Mouse (Mus musculus) limb, embryonic 14.5 days (tissue): Measurements from ENCODE around the gene Hint1. TPM values are rescaled to one million over a fixed set of nuclear protein-coding genes. Genes with fewer than 3 reads are reported as not detected.

ENCODE experiments used
- ATAC-seq: fragments of 200-750 bp; cut with Nextera tagmentation; 2 replicates; pipeline ENCODE4 v1.8.0; 2017; ENCODE audit warnings: low read depth, moderate number of reproducible peaks, moderate TSS enrichment; ENCODE audit not compliant: low FRiP score
- DNase-seq: peaks from one replicate; pipeline ENCODE4 v3.0.0-alpha.2; 2015; ENCODE audit warnings: low spot score
- H3K27ac ChIP-seq: fragments of 300-500 bp; sonication (generic); replicated peaks from 2 replicates; pipeline ENCODE4 v1.5.1; 2014; ENCODE audit warnings: low read depth, mild to moderate bottlenecking, low read length, moderate library complexity, mixed read lengths
- H3K27me3 ChIP-seq: fragments of 300-500 bp; sonication (generic); 2 replicates; pipeline ENCODE4 v1.6.1; 2014; ENCODE audit warnings: low read length, mixed read lengths; ENCODE audit not compliant: control insufficient read depth, insufficient read depth
- H3K36me3 ChIP-seq: fragments of 300-500 bp; sonication (generic); 2 replicates; pipeline ENCODE4 v1.6.1; 2014; ENCODE audit warnings: mild to moderate bottlenecking, low read length, moderate library complexity, mixed read lengths; ENCODE audit not compliant: control insufficient read depth, insufficient read depth
- H3K4me1 ChIP-seq: fragments of 300-500 bp; sonication (generic); 2 replicates; pipeline ENCODE4 v1.6.1; 2014; ENCODE audit warnings: antibody characterized with exemption, low read length, mixed read lengths; ENCODE audit not compliant: control insufficient read depth, insufficient read depth
- H3K4me2 ChIP-seq: fragments of 300-500 bp; sonication (generic); replicated peaks from 2 replicates; pipeline ENCODE4 v1.6.1; 2014; ENCODE audit warnings: low read depth, mild to moderate bottlenecking, low read length, moderate library complexity; ENCODE audit not compliant: severe bottlenecking
- H3K4me3 ChIP-seq: fragments of 300-500 bp; sonication (generic); replicated peaks from 2 replicates; pipeline ENCODE4 v1.5.1; 2014; ENCODE audit warnings: low read length
- H3K9ac ChIP-seq: fragments of 300-500 bp; sonication (generic); 2 replicates; pipeline ENCODE4 v1.6.1; 2014; ENCODE audit warnings: mild to moderate bottlenecking, low read depth, low read length, moderate library complexity; ENCODE audit not compliant: severe bottlenecking
- H3K9me3 ChIP-seq: fragments of 300-500 bp; sonication (generic); 2 replicates; pipeline ENCODE4 v1.6.1; 2016; ENCODE audit warnings: low read length; ENCODE audit not compliant: control insufficient read depth
- POLR2A ChIP-seq: fragments of 200-500 bp; IDR thresholded peaks from 2 replicates; pipeline ENCODE4 v1.8.0; 2012; ENCODE audit warnings: inconsistent platforms, mild to moderate bottlenecking, moderate library complexity, borderline replicate concordance; ENCODE audit not compliant: insufficient read depth, insufficient read length; ENCODE audit errors: extremely low read depth
- WGBS: fragments of 180-500 bp; shearing (Covaris S2); extraction: QIAGEN DNeasy Blood & Tissue Kit; methylation state at CpG from one replicate; pipeline ENCODE4 v1.1.7; 2014; 5-methylcytosine and 5-hydroxymethylcytosine counted together
- polyA plus RNA-seq, 2 experiments: library from polyadenylated mRNA; depleted of rRNA in 1 of 2; stranded (reverse) in 1 of 2; unstranded in 1 of 2; fragments of >200 nt; fragmentation: Nextera tagmentation in 1 of 2; extraction: Ambion mirVana in 1 of 2; gene quantifications; 2 replicates each; pipeline versions ENCODE4 v1.2.1 to v1.2.3; 2012 to 2014

Gene Hint1
- polyA plus RNA-seq, 2 experiments: 602 to 618 TPM

GRCm38 (mm10) chr11:54871831-54872537 lies 5.8 kb downstream of the Hint1 start:
- no peak overlapping the region for H3K4me3 ChIP-seq
- peaks cover 51% of the 10 kb centered on the region for H3K36me3 ChIP-seq
- H3K4me1 ChIP-seq: peaks cover 12% of the 10 kb centered on the region
- no peak overlapping the region for H3K9ac ChIP-seq
- DNase-seq (no peak), ATAC-seq (no peak)
- no peaks in the 10 kb centered on the region for H3K27me3 ChIP-seq
- no peak overlapping the region for H3K4me2 ChIP-seq
- no peak for TF ChIP-seq POLR2A
- H3K9me3 ChIP-seq: no peaks in the 10 kb centered on the region
- no peak overlapping the region for H3K27ac ChIP-seq
- WGBS: 78% methylated on average over 7 of the region's 7 CpGs

- Histone ChIP-seq H3K4me3 (no peak overlapping the region), H3K4me2 (no peak overlapping the region), H3K27me3 (no peaks in the 10 kb centered on the region), H3K36me3 (peaks cover 32% of the 10 kb centered on the region), H3K9ac (no peak overlapping the region), H3K4me1 (no peaks in the 10 kb centered on the region), H3K27ac (no peak overlapping the region), H3K9me3 (no peaks in the 10 kb centered on the region)
- 82% methylated on average over 5 of the region's 5 CpGs for WGBS
- TF ChIP-seq POLR2A: no peak
- DNase-seq: no peak
- no peak for ATAC-seq
Measured at GRCm38 (mm10) chr11:54876031-54876430, 9.8 kb downstream of the Hint1 start.

GRCm38 (mm10) chr11:54878893-54879292 lies 12.7 kb downstream of the Hint1 start:
- Histone ChIP-seq H3K27ac (no peak overlapping the region), H3K4me2 (no peak overlapping the region), H3K9ac (no peak overlapping the region), H3K4me1 (0 out of 2 replicates have a peak, but pooled peaks cover 4% of the 10 kb centered on the region), H3K36me3 (peaks cover 6% of the 10 kb centered on the region), H3K9me3 (no peaks in the 10 kb centered on the region), H3K4me3 (no peak overlapping the region), H3K27me3 (no peaks in the 10 kb centered on the region)
- no peak for ATAC-seq
- DNase-seq: no peak
- no peak for TF ChIP-seq POLR2A
- 75% methylated on average over 6 of the region's 6 CpGs for WGBS

GRCm38 (mm10) chr11:54879434-54879833 lies 13.3 kb downstream of the Hint1 start:
- peak; percentile 83 for DNase-seq
- WGBS: 33% methylated on average over 4 of the region's 4 CpGs

GRCm38 (mm10) chr11:54879922-54880321 lies 13.7 kb downstream of the Hint1 start:
- no peak for DNase-seq
- no peak for ATAC-seq
- H3K4me3 ChIP-seq: no peak overlapping the region
- no peaks in the 10 kb centered on the region for H3K27me3 ChIP-seq
- no peak for TF ChIP-seq POLR2A
- no peak overlapping the region for H3K27ac ChIP-seq
- WGBS: 76% methylated on average over 10 of the region's 10 CpGs
- H3K9me3 ChIP-seq: no peaks in the 10 kb centered on the region
- peaks cover 9% of the 10 kb centered on the region for H3K4me1 ChIP-seq
- H3K9ac ChIP-seq: no peak overlapping the region
- H3K36me3 ChIP-seq: no peaks in the 10 kb centered on the region
- no peak overlapping the region for H3K4me2 ChIP-seq

More at GRCm38 (mm10) chr11:54879434-54879833, 13.3 kb downstream of the Hint1 start:
- ATAC-seq: no peak
- peaks cover under 1% of the 10 kb centered on the region; the same call in 1 of the 2 replicates for H3K36me3 ChIP-seq
- H3K27ac ChIP-seq: no peak overlapping the region
- no peaks in the 10 kb centered on the region for H3K27me3 ChIP-seq
- no peaks in the 10 kb centered on the region for H3K9me3 ChIP-seq
- no peak for TF ChIP-seq POLR2A
- no peak overlapping the region for H3K4me2 ChIP-seq
- peaks cover 4% of the 10 kb centered on the region for H3K4me1 ChIP-seq
- no peak overlapping the region for H3K9ac ChIP-seq
- no peak overlapping the region for H3K4me3 ChIP-seq
